Mouse (Mus musculus) forebrain, embryonic 12.5 days (tissue): ENCODE results near the gene Zfyve16. TPM values are rescaled to one million over a fixed set of nuclear protein-coding genes. Genes with fewer than 3 reads are reported as not detected.

Experiments used
- ATAC-seq: fragments of 200-750 bp; cut with Nextera tagmentation; 2 replicates; pipeline ENCODE4 v1.8.0; 2017; ENCODE audit warnings: moderate TSS enrichment; ENCODE audit not compliant: low FRiP score
- H3K27ac ChIP-seq: fragments of 300-500 bp; sonication (generic); 2 replicates; pipeline ENCODE4 v1.5.1; 2016; ENCODE audit warnings: mild to moderate bottlenecking
- H3K27me3 ChIP-seq: fragments of 300-500 bp; sonication (generic); 2 replicates; pipeline ENCODE4 v1.6.1; 2016; ENCODE audit warnings: mild to moderate bottlenecking
- H3K36me3 ChIP-seq: fragments of 300-500 bp; sonication (generic); replicated peaks from 2 replicates; pipeline ENCODE4 v1.6.1; 2016; ENCODE audit warnings: mild to moderate bottlenecking
- H3K4me1 ChIP-seq: fragments of 300-500 bp; sonication (generic); 2 replicates; pipeline ENCODE4 v1.6.1; 2016
- H3K4me2 ChIP-seq: fragments of 300-500 bp; sonication (generic); 2 replicates; pipeline ENCODE4 v1.6.1; 2016; ENCODE audit warnings: mild to moderate bottlenecking, moderate library complexity
- H3K4me3 ChIP-seq: fragments of 300-500 bp; sonication (generic); replicated peaks from 2 replicates; pipeline ENCODE4 v1.5.1; 2016; ENCODE audit warnings: mild to moderate bottlenecking
- H3K9ac ChIP-seq: fragments of 300-500 bp; sonication (generic); 2 replicates; pipeline ENCODE4 v1.6.1; 2016; ENCODE audit warnings: mild to moderate bottlenecking
- H3K9me3 ChIP-seq: fragments of 300-500 bp; sonication (generic); 2 replicates; pipeline ENCODE4 v1.6.1; 2016
- WGBS: fragments of 180-500 bp; shearing (Covaris S2); methylation state at CpG from one replicate; pipeline ENCODE4 v1.1.7; 2016; 5-methylcytosine and 5-hydroxymethylcytosine counted together
- polyA plus RNA-seq: library from polyadenylated mRNA; unstranded; fragments of >200 nt; fragmentation: Nextera tagmentation; extraction: Ambion mirVana; gene quantifications from 2 replicates; pipeline ENCODE4 v1.2.1, GENCODE M21; 2016

Zfyve16 gene
- polyA plus RNA-seq, 1 experiment from 2014 or later: 12.7 TPM

DNA sequence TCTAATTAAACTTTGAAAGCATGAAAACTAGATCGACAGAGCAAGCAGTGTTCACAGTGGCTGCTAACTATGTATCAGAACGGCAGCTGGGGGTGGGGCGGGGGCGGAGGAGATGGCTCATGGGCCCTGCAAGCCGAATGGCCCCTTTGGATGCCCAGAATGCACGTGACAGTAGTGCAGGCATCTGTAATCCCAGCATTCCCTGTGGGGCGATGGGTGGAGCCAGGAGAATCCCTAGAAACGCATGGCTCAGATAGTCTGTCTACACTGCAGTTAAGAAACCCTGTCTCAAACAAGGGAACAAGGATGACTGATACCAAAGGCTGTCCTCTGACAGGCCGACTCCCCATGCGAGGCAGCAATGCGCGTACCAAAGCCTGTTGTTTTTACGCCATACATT is 90.4 kb downstream of the Zfyve16 start:
- H3K27me3 ChIP-seq: no peaks in the 10 kb centered on the region
- ATAC-seq: no peak
- no peak overlapping the region for H3K9ac ChIP-seq
- H3K36me3 ChIP-seq: no peaks in the 10 kb centered on the region
- H3K4me3 ChIP-seq: no peak overlapping the region
- no peak overlapping the region for H3K4me2 ChIP-seq
- WGBS: 79% methylated on average over 13 of the region's 13 CpGs
- no peak overlapping the region for H3K27ac ChIP-seq
- H3K9me3 ChIP-seq: no peaks in the 10 kb centered on the region
- no peaks in the 10 kb centered on the region for H3K4me1 ChIP-seq

DNA sequence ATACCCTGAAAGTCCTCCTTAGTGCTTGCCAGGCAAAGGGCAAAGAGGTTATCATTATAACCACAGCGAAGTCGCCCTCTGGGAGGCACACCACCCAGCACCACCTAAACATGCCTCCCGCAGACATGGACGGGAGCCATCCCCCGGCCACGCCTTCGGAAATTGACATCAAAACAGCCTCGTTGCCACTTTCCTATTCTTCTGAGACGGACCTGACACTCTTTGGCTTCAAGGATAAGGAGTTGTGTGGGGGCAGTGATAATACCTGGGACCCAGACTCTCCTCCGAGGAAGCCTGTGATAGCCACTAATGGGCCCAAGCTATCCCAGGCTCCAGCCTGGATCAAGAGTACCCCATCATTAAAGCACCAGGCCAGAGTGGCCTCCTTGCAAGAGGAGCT is 92.0 kb downstream of the Zfyve16 start:
- no peaks in the 10 kb centered on the region for H3K36me3 ChIP-seq
- no peak overlapping the region for H3K27ac ChIP-seq
- no peaks in the 10 kb centered on the region for H3K9me3 ChIP-seq
- no peak overlapping the region for H3K4me2 ChIP-seq
- H3K4me3 ChIP-seq: no peak overlapping the region
- no peaks in the 10 kb centered on the region for H3K27me3 ChIP-seq
- H3K4me1 ChIP-seq: no peaks in the 10 kb centered on the region
- 88% methylated on average over 10 of the region's 10 CpGs for WGBS
- ATAC-seq: no peak
- no peak overlapping the region for H3K9ac ChIP-seq

Other genes starting within 250 kb of the Zfyve16 start
- gene Gm20379, start 224.9 kb downstream of the Zfyve16 start, polyA plus RNA-seq: 0.87 and 1.6 TPM in 2 replicates
- gene Dhfr, start 176.1 kb downstream of the Zfyve16 start, polyA plus RNA-seq: 21.4 and 21.7 TPM in 2 replicates
- gene Msh3, start 175.9 kb downstream of the Zfyve16 start, polyA plus RNA-seq: 36.0 and 38.1 TPM in 2 replicates
- gene Ankrd34b, start 105.0 kb downstream of the Zfyve16 start, polyA plus RNA-seq: 0.09 and 0.21 TPM in 2 replicates
- 0.17 and 0.28 TPM in 2 replicates for gene Fam151b, start 46.9 kb downstream of the Zfyve16 start, polyA plus RNA-seq
- not detected in 2 replicates for gene Spz1, start 45.3 kb upstream of the Zfyve16 start, polyA plus RNA-seq
- 9.5 and 10.0 TPM in 2 replicates for gene Serinc5, start 80.2 kb upstream of the Zfyve16 start, polyA plus RNA-seq